Mouse (Mus musculus) lung, embryonic 16.5 days (tissue): Measurements from ENCODE around the gene Tcf7l1. TPM values are rescaled to one million over a fixed set of nuclear protein-coding genes. Genes with fewer than 3 reads are reported as not detected.
A peak's percentile ranks its signal among the peaks of the same experiment; 100 is the strongest.

Source experiments
- ATAC-seq: fragments of 200-750 bp; cut with Nextera tagmentation; 2 replicates; pipeline ENCODE4 v1.8.0; 2017; ENCODE audit warnings: low read depth, mild to moderate bottlenecking, moderate library complexity
- H3K27ac ChIP-seq: fragments of 300-500 bp; sonication (generic); 2 replicates; pipeline ENCODE4 v1.5.1; 2014; ENCODE audit warnings: mild to moderate bottlenecking, control low read depth, low read length
- H3K27me3 ChIP-seq: fragments of 300-500 bp; sonication (generic); 2 replicates; pipeline ENCODE4 v1.6.1; 2014; ENCODE audit warnings: low read depth, low read length, mixed read lengths; ENCODE audit not compliant: control insufficient read depth, insufficient read depth
- H3K36me3 ChIP-seq: fragments of 300-500 bp; sonication (generic); 2 replicates; pipeline ENCODE4 v1.6.1; 2014; ENCODE audit warnings: low read length; ENCODE audit not compliant: control insufficient read depth, insufficient read depth
- H3K4me1 ChIP-seq: fragments of 300-500 bp; sonication (generic); replicated peaks from 2 replicates; pipeline ENCODE4 v1.6.1; 2014; ENCODE audit warnings: low read length, mixed read lengths; ENCODE audit not compliant: control insufficient read depth, insufficient read depth
- H3K4me2 ChIP-seq: fragments of 300-500 bp; sonication (generic); 2 replicates; pipeline ENCODE4 v1.6.1; 2014; ENCODE audit warnings: low read depth, low read length, control low read depth
- H3K4me3 ChIP-seq: fragments of 300-500 bp; sonication (generic); 2 replicates; pipeline ENCODE4 v1.5.1; 2014; ENCODE audit warnings: mild to moderate bottlenecking, low read length, control low read depth
- H3K9ac ChIP-seq: fragments of 300-500 bp; sonication (generic); 2 replicates; pipeline ENCODE4 v1.6.1; 2014; ENCODE audit warnings: low read length, control low read depth
- H3K9me3 ChIP-seq: fragments of 300-500 bp; sonication (generic); 2 replicates; pipeline ENCODE4 v1.6.1; 2016; ENCODE audit warnings: low read length; ENCODE audit not compliant: control insufficient read depth
- WGBS: fragments of 180-500 bp; shearing (Covaris S2); extraction: QIAGEN DNeasy Blood & Tissue Kit; methylation state at CpG from one replicate; pipeline ENCODE4 v1.1.7; 2014; 5-methylcytosine and 5-hydroxymethylcytosine counted together
- polyA plus RNA-seq: library from polyadenylated mRNA; unstranded; fragments of >200 nt; fragmentation: Nextera tagmentation; extraction: Ambion mirVana; gene quantifications from 2 replicates; pipeline ENCODE4 v1.2.1, GENCODE M21; 2015

Gene Tcf7l1
- polyA plus RNA-seq, 1 experiment from 2014 or later: 31.9 TPM

- no peak for ATAC-seq
- Histone ChIP-seq H3K27me3 (no peaks in the 10 kb centered on the region), H3K4me1 (peaks cover 28% of the 10 kb centered on the region), H3K27ac (peak overlapping the region; percentile 53), H3K9ac (peak overlapping the region; percentile 2; the same call in 1 of the 2 replicates), H3K4me2 (no peak overlapping the region), H3K4me3 (no peak overlapping the region), H3K9me3 (no peaks in the 10 kb centered on the region), H3K36me3 (no peaks in the 10 kb centered on the region)
- 26% methylated on average over 8 of the region's 8 CpGs for WGBS
Measured at GRCm38 (mm10) chr6:72724494-72725180, 64.4 kb downstream of the Tcf7l1 start.

- Histone ChIP-seq H3K27me3 (no peaks in the 10 kb centered on the region), H3K4me2 (no peak overlapping the region), H3K9ac (no peak overlapping the region), H3K9me3 (no peaks in the 10 kb centered on the region), H3K36me3 (no peaks in the 10 kb centered on the region), H3K27ac (peak overlapping the region; percentile 53), H3K4me3 (no peak overlapping the region), H3K4me1 (peaks cover 22% of the 10 kb centered on the region)
- no peak for ATAC-seq
- WGBS: 66% methylated on average over 15 of the region's 15 CpGs
Measured at GRCm38 (mm10) chr6:72723731-72724385, 65.2 kb downstream of the Tcf7l1 start.

DNA sequence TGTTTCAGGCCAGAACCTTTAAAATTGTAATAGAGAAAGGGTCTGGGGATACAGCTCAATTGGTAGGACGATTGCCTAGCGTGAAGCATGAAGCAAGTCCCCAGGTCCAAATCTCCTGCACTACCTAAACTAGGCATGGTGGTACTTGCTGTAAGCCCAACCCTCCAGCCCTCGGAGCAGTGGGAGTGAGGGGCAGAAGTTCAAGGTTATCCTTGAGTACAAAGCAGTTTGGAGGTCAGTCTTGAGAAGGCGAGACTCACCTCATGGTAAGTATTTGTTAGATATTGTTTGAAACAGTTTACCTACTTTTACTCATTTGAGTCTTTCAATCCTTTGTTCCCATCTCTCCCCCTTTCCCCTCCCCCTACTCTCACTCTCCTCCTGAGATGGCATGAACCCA, 65.9 kb downstream of the Tcf7l1 start:
- H3K9me3 ChIP-seq: no peaks in the 10 kb centered on the region
- WGBS: 87% methylated on average over 4 of the region's 4 CpGs
- no peak for ATAC-seq
- H3K4me2 ChIP-seq: no peak overlapping the region
- peaks cover 22% of the 10 kb centered on the region for H3K4me1 ChIP-seq
- no peaks in the 10 kb centered on the region for H3K27me3 ChIP-seq
- no peak overlapping the region for H3K9ac ChIP-seq
- no peak overlapping the region for H3K4me3 ChIP-seq
- no peak overlapping the region for H3K27ac ChIP-seq
- no peaks in the 10 kb centered on the region for H3K36me3 ChIP-seq

DNA sequence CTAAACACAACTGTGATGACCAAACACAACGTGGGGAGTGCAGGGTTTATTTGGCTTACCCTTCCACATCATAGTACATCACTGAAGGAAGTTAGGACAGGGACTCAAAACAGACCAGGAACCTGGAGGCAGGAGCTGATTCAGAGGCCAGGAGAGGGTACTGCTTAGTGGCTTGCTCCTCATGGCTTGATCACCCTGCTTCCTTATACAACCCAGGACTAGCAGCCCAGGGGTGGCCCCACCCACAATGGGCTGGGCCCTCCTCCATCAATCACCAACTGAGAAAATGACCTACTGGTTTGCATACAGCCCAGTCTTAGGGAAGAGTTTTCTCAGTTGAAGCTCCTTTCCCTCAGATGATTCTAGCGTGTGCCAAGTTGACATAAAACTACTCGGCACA, 68.2 kb downstream of the Tcf7l1 start:
- peaks cover 4% of the 10 kb centered on the region; the same call in 1 of the 2 replicates for H3K36me3 ChIP-seq
- H3K9ac ChIP-seq: no peak overlapping the region
- H3K4me2 ChIP-seq: no peak overlapping the region
- no peak overlapping the region for H3K4me3 ChIP-seq
- no peaks in the 10 kb centered on the region for H3K27me3 ChIP-seq
- no peak overlapping the region for H3K27ac ChIP-seq
- WGBS: 66% methylated on average over 3 of the region's 3 CpGs
- 0 out of 2 replicates have a peak, but pooled peaks have one; percentile 15 for ATAC-seq
- no peaks in the 10 kb centered on the region for H3K9me3 ChIP-seq
- peaks cover 22% of the 10 kb centered on the region for H3K4me1 ChIP-seq

- WGBS: 11% methylated on average over 4 of the region's 4 CpGs
- peak; percentile 17; the same call in 1 of the 2 replicates for ATAC-seq
Measured at GRCm38 (mm10) chr6:72714726-72715125, 74.3 kb downstream of the Tcf7l1 start.

DNA sequence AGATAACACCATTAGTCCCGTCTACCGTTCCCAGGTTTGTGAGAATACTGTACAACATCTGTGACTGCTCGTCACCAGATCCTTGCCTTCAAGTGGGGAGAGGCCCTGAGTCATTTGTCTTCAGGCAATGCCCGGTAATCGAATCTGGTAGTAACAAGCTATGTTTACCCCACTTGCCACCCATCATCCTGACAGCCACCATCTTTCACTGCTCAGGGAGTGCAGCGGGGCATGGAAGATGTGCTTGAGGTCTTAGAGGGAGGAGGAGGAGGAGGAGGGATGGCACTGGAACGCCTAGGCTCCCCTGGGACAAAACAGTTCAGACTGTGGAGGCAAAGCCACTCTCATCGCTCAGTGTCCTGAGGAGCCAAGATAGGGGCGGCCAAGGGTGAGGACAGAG, 74.8 kb downstream of the Tcf7l1 start:
- H3K4me1 ChIP-seq: peaks cover 30% of the 10 kb centered on the region
- no peak overlapping the region for H3K27ac ChIP-seq
- no peak overlapping the region for H3K4me3 ChIP-seq
- H3K4me2 ChIP-seq: no peak overlapping the region
- no peak overlapping the region for H3K9ac ChIP-seq
- no peaks in the 10 kb centered on the region for H3K9me3 ChIP-seq
- no peaks in the 10 kb centered on the region for H3K27me3 ChIP-seq
- ATAC-seq: no peak
- peaks cover 4% of the 10 kb centered on the region; the same call in 1 of the 2 replicates for H3K36me3 ChIP-seq
- WGBS: 49% methylated on average over 9 of the region's 9 CpGs

More at GRCm38 (mm10) chr6:72714726-72715125, 74.3 kb downstream of the Tcf7l1 start:
- Histone ChIP-seq H3K4me2 (no peak overlapping the region), H3K9me3 (no peaks in the 10 kb centered on the region), H3K27ac (no peak overlapping the region), H3K9ac (no peak overlapping the region), H3K27me3 (no peaks in the 10 kb centered on the region), H3K4me3 (no peak overlapping the region), H3K36me3 (peaks cover 4% of the 10 kb centered on the region; the same call in 1 of the 2 replicates), H3K4me1 (peaks cover 30% of the 10 kb centered on the region)

- Histone ChIP-seq H3K9me3 (no peaks in the 10 kb centered on the region), H3K4me1 (peaks cover 34% of the 10 kb centered on the region), H3K27me3 (no peaks in the 10 kb centered on the region), H3K9ac (no peak overlapping the region), H3K36me3 (no peaks in the 10 kb centered on the region), H3K4me2 (no peak overlapping the region), H3K27ac (peak overlapping the region; percentile 71), H3K4me3 (no peak overlapping the region)
- WGBS: 21% methylated on average over 8 of the region's 8 CpGs
- ATAC-seq: peak; percentile 73
Measured at GRCm38 (mm10) chr6:72711508-72712081, 77.5 kb downstream of the Tcf7l1 start.

DNA sequence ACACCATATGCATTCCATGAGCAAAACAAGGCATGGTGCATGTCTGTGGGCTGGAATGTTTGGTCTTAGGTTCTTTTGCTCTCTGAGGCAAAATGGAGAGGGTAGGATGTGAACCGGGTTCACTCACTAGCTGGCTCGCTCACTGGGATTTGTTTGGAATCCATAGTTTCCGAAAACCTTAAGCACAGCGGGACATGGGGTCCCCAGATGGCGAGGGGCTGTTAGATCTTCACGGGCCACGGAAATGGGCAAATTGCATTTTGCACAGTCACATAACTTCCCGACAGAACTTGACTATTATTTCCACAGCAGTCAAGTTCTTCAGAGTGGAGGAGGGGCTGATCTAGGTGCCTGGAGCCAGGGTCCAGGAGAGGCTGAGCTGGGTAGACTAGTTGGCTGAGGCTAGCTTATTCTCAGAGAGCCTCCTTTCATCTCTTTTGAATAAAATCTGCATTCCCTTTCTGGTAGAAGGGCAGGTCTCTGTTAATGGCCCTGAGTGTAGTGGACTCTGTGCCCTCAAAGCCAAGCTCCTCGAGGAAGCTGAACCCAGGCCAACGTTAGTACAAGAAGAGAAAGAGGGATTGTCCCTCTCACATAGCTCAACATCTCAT, 78.1 kb downstream of the Tcf7l1 start:
- 68% methylated on average over 10 of the region's 10 CpGs for WGBS
- Histone ChIP-seq H3K27me3 (no peaks in the 10 kb centered on the region), H3K4me1 (peaks cover 34% of the 10 kb centered on the region), H3K27ac (peak overlapping the region; percentile 71), H3K9me3 (no peaks in the 10 kb centered on the region), H3K36me3 (no peaks in the 10 kb centered on the region), H3K4me2 (no peak overlapping the region), H3K9ac (no peak overlapping the region), H3K4me3 (no peak overlapping the region)
- ATAC-seq: peak; percentile 9; the same call in 1 of the 2 replicates
